Mouse (Mus musculus) cerebral cortex, adult 2 months (tissue): ENCODE data around the gene Fbrs.

Source experiments
- WGBS: fragments of 180-500 bp; shearing (Covaris S2); methylation state at CpG from one replicate; pipeline ENCODE4 v1.1.7; 2018; 5-methylcytosine and 5-hydroxymethylcytosine counted together

The Fbrs gene

GRCm38 (mm10) chr7:127478635-127479317 lies at the start of gene Fbrs:
Fbrs (plus strand) TSS chr7:127479199.
- under 1% methylated on average over 62 of the region's 62 CpGs for WGBS

- WGBS, result 86% methylated on average over 4 of the region's 4 CpGs
These were observed 43.8 kb upstream of the Fbrs start for GRCm38 (mm10) chr7:127435206-127435605.

- WGBS, result 95% methylated on average over 3 of the region's 3 CpGs
These were observed 41.3 kb upstream of the Fbrs start for GRCm38 (mm10) chr7:127437724-127438123.

GRCm38 (mm10) chr7:127443976-127444375 lies 35.0 kb upstream of the Fbrs start:
- 95% methylated on average over 20 of the region's 20 CpGs for WGBS

GRCm38 (mm10) chr7:127448521-127449300 lies 30.3 kb upstream of the Fbrs start, which contains the start of gene Zfp689:
Zfp689 (minus strand) TSS chr7:127449158.
- WGBS, result under 1% methylated on average over 54 of the region's 54 CpGs

GRCm38 (mm10) chr7:127449966-127450365 lies 29.0 kb upstream of the Fbrs start:
- WGBS, result 69% methylated on average over 7 of the region's 7 CpGs

GRCm38 (mm10) chr7:127453056-127453455 lies 25.9 kb upstream of the Fbrs start:
- WGBS, result 96% methylated on average over 2 of the region's 2 CpGs

GRCm38 (mm10) chr7:127454905-127455304 lies 24.1 kb upstream of the Fbrs start:
- 96% methylated on average over 7 of the region's 7 CpGs for WGBS

GRCm38 (mm10) chr7:127458371-127459122 lies 20.5 kb upstream of the Fbrs start:
- WGBS, result 75% methylated on average over 3 of the region's 3 CpGs

- 96% methylated on average over 8 of the region's 8 CpGs for WGBS
These were observed 19.7 kb upstream of the Fbrs start, which contains the start of gene Prr14 for GRCm38 (mm10) chr7:127459311-127459710. Prr14 (plus strand) TSS chr7:127459611.

GRCm38 (mm10) chr7:127465191-127465590 lies 13.8 kb upstream of the Fbrs start:
- 89% methylated on average over 3 of the region's 3 CpGs for WGBS

GRCm38 (mm10) chr7:127465670-127466069 lies 13.3 kb upstream of the Fbrs start:
- WGBS, result 95% methylated on average over 2 of the region's 2 CpGs

- WGBS, result 92% methylated on average over 4 of the region's 4 CpGs
These were observed 12.4 kb upstream of the Fbrs start for GRCm38 (mm10) chr7:127466606-127467005.

- WGBS, result 7% methylated on average over 10 of the region's 10 CpGs
These were observed 8.8 kb upstream of the Fbrs start for GRCm38 (mm10) chr7:127470011-127470715.

- under 1% methylated on average over 46 of the region's 46 CpGs for WGBS
These were observed 8.0 kb upstream of the Fbrs start for GRCm38 (mm10) chr7:127470743-127471645.

- WGBS, result 1% methylated on average over 24 of the region's 25 CpGs
These were observed 7.4 kb upstream of the Fbrs start for GRCm38 (mm10) chr7:127471646-127472010.

GRCm38 (mm10) chr7:127472060-127472459 lies 6.9 kb upstream of the Fbrs start:
- WGBS, result 1% methylated on average over 7 of the region's 7 CpGs

- 76% methylated on average over 5 of the region's 5 CpGs for WGBS
These were observed 5.3 kb upstream of the Fbrs start for GRCm38 (mm10) chr7:127473705-127474104.

GRCm38 (mm10) chr7:127474378-127475070 lies 4.5 kb upstream of the Fbrs start:
- WGBS, result 55% methylated on average over 6 of the region's 6 CpGs

- WGBS, result 94% methylated on average over 11 of the region's 11 CpGs
These were observed 3.7 kb upstream of the Fbrs start for GRCm38 (mm10) chr7:127475186-127475740.
